Mouse (Mus musculus): ENCODE measurements around the gene Col6a1. TPM values are rescaled to one million over a fixed set of nuclear protein-coding genes. Genes with fewer than 3 reads are reported as not detected.

Col6a1 gene
- polyA plus RNA-seq, 1 experiment: not detected

DNA sequence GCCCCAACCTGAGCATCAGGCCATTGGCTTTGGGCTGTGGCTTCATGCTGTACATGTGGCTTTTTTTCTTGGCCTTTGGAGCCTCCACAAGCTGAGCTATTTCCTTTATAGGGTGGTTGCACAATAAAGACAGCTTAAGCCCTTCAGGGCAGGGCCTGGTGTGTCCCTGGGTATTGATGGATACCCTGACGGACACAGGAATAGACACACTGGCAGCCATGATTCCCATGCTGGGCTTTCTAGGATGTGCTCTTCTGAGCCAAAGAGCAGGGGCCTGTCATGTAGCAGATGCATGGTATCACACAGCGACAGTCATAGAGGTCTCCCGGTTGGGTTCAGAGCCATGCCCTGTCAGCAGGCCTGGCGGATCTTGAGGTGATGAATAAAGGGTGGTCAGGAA is 898 bp upstream of the Col6a1 start:
- TF ChIP-seq FLI1 (IDR thresholded peaks at IDR 0.05; ENCODE audit: low read length) (no peak), GATA1 (IDR thresholded peaks at IDR 0.05; ENCODE audit: borderline replicate concordance, low read length) (no peak)
- Histone ChIP-seq H3K4me1 (peaks cover 11% of the 10 kb centered on the region; the same call in 1 of the 2 replicates), H3K4me3 (replicated peaks) (no peak overlapping the region), H3K27me3 (replicated peaks) (peaks cover 72% of the 10 kb centered on the region), H3K36me3 (replicated peaks; ENCODE audit: low read length) (no peaks in the 10 kb centered on the region), H3K9me3 (no peaks in the 10 kb centered on the region)

DNA sequence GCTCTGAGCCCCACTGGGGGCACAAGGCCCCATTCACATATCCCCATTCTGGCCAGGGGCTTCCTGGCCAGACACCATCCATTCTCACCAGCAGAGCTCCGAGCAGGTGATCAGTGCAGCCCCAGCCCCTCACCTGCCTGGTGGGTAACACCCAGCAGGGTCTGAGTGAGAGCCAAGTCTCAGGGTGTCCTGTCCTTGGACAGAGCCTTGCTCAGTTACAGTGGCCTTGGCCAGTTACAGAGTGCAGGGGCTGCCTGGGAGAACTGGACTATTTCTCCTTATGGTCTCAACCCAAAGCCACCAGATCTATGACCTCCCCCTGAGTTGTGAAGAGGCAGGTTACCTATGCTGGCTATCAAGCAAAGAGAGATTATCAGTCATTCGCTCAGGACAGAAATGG is 871 bp downstream of the Col6a1 start:
- Histone ChIP-seq H3K36me3 (replicated peaks; ENCODE audit: low read length) (no peaks in the 10 kb centered on the region), H3K4me3 (replicated peaks) (no peak overlapping the region), H3K4me1 (peaks cover 11% of the 10 kb centered on the region; the same call in 1 of the 2 replicates), H3K9me3 (no peaks in the 10 kb centered on the region), H3K27me3 (replicated peaks) (peaks cover 62% of the 10 kb centered on the region)
- TF ChIP-seq FLI1 (IDR thresholded peaks at IDR 0.05; ENCODE audit: low read length) (no peak), GATA1 (IDR thresholded peaks at IDR 0.05; ENCODE audit: borderline replicate concordance, low read length) (no peak)

DNA sequence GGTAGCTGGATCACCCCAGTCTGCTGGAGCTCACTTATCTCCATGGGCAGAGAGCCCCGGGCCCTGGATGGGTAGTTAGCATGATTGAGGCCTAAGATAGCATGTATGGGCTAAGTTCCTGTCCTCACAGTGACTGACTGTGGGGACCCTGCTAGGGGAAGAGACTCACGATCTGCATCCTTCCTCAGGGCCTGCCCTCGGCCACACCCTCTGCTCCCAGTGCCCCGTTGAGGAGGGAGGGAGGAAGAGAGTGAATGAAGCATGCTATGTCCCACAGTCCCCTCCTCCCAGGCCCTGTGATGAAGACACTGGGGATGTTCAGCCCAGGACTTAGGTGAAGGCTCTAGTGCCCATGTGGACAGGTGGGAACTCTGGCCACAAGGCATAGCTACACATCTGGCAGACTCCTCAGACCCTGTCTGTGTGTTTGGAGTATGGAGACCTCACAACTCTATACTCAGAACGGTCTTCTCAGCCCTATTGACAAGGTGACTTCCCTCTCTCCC is 1.7 kb downstream of the Col6a1 start:
- Histone ChIP-seq H3K4me3 (replicated peaks) (no peak overlapping the region), H3K9me3 (no peaks in the 10 kb centered on the region), H3K36me3 (replicated peaks; ENCODE audit: low read length) (no peaks in the 10 kb centered on the region), H3K4me1 (peaks cover 11% of the 10 kb centered on the region; the same call in 1 of the 2 replicates), H3K27me3 (replicated peaks) (peaks cover 64% of the 10 kb centered on the region)
- TF ChIP-seq FLI1 (IDR thresholded peaks at IDR 0.05; ENCODE audit: low read length) (no peak), GATA1 (IDR thresholded peaks at IDR 0.05; ENCODE audit: borderline replicate concordance, low read length) (no peak)

DNA sequence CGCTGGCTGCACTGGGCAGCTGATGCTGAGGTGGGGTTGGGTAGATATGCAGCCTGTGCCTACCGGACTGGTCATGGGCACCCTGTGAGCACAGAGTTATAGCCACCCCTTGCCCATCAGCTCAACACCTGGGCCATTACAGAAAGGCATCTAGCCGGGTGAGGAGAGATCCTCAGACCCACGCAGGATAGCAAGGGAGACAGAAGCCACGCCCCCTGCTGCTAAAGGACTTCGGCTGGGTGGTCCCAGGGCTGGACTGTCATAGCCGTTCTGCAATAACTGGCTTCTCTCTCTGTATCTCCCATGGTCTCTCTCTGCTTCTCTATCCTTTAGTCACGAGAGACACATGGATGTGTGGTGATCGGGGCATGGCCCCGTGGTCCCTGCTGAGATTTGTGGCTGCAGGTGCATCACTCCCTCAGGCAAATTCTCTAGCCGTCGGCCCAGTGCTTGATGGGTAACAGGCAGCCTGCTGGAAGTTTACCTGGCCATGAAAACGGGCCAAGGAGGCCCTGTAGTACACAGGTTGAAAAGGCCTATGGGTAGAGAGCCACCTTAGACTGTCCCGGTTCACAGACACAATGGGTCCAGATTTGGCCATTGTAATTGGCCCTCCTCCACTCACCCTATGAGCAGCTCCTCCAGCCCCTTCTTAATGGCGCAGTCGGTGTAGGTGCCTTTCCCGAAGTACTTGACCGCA is 3.1 kb downstream of the Col6a1 start:
- H3K4me3 ChIP-seq (replicated peaks): no peak overlapping the region
- no peaks in the 10 kb centered on the region for H3K36me3 ChIP-seq (replicated peaks; ENCODE audit: low read length)
- H3K9me3 ChIP-seq: no peaks in the 10 kb centered on the region
- H3K27me3 ChIP-seq (replicated peaks): peaks cover 61% of the 10 kb centered on the region
- TF ChIP-seq FLI1 (IDR thresholded peaks at IDR 0.05; ENCODE audit: low read length) (no peak), GATA1 (IDR thresholded peaks at IDR 0.05; ENCODE audit: borderline replicate concordance, low read length) (no peak)
- peaks cover 8% of the 10 kb centered on the region; the same call in 1 of the 2 replicates for H3K4me1 ChIP-seq

DNA sequence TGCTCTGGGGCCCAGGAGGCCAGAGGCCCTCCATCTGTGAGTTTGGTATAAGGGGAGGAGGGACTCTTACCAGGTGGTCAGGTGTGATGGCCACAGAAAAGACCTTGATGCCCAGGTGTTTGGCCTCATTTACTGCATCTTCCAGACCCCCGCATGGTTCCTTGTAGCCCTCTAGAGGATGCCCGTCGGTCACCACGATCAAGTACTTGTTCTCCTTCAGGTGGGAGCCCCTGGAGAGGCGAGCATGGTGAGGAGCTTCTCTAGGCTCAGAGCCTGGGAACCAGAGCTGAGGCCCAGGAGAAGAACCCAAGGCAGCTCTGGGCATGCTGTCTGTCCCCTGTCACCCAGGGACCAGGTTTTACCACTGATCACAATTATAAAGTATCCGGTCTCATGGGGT is 4.2 kb downstream of the Col6a1 start:
- Histone ChIP-seq H3K27me3 (replicated peaks) (peaks cover 52% of the 10 kb centered on the region), H3K4me1 (peaks cover 8% of the 10 kb centered on the region; the same call in 1 of the 2 replicates), H3K36me3 (replicated peaks; ENCODE audit: low read length) (no peaks in the 10 kb centered on the region), H3K4me3 (replicated peaks) (no peak overlapping the region), H3K9me3 (no peaks in the 10 kb centered on the region)
- no peak for TF ChIP-seq FLI1 (IDR thresholded peaks at IDR 0.05; ENCODE audit: low read length)
- TF ChIP-seq GATA1 (IDR thresholded peaks at IDR 0.05; ENCODE audit: borderline replicate concordance, low read length): no peak

DNA sequence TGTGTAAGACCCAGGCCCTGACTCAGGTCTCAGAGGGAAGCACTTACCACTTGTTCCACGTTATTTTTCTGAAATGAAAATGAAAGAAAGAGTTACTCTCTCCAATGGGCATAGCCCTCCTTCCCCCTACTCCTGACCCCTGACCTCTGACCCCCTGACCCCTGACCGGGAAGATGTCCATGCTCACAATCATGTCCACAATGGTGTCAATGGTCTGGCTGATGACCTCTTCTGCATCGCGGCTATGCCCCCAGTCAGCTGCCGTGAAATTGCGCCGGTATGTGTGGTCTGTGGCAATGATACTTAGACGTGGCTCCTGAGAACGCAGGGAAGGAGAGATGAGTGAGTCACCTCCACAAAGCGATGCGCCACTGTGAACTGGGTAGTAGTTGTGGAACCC is 4.8 kb downstream of the Col6a1 start:
- Histone ChIP-seq H3K4me1 (peaks cover 8% of the 10 kb centered on the region; the same call in 1 of the 2 replicates), H3K27me3 (replicated peaks) (peaks cover 51% of the 10 kb centered on the region), H3K9me3 (no peaks in the 10 kb centered on the region), H3K36me3 (replicated peaks; ENCODE audit: low read length) (no peaks in the 10 kb centered on the region), H3K4me3 (replicated peaks) (no peak overlapping the region)
- TF ChIP-seq FLI1 (IDR thresholded peaks at IDR 0.05; ENCODE audit: low read length) (no peak), GATA1 (IDR thresholded peaks at IDR 0.05; ENCODE audit: borderline replicate concordance, low read length) (no peak)

DNA sequence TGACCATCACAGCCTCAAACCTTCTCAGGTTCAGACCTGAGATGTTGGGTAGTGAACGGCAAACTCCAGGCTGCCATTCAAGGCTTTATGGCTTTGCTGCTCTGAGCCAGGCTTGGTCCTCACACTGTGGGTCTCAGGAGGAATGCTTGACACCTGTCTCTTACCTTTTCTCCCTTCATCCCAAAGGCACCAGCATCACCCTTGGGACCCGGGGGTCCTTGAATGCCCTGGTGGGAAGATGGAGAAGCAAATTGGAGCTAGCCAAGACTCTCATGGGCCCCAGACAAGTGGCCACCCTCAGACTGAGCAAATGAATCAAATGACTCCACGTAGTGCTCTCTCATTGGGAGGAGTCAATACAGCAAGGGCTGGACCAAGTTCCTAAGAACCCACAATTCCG is 8.3 kb downstream of the Col6a1 start:
- H3K4me3 ChIP-seq (replicated peaks): no peak overlapping the region
- H3K4me1 ChIP-seq: no peaks in the 10 kb centered on the region
- TF ChIP-seq FLI1 (IDR thresholded peaks at IDR 0.05; ENCODE audit: low read length): no peak
- no peak for TF ChIP-seq GATA1 (IDR thresholded peaks at IDR 0.05; ENCODE audit: borderline replicate concordance, low read length)
- H3K27me3 ChIP-seq (replicated peaks): peaks cover 44% of the 10 kb centered on the region
- H3K9me3 ChIP-seq: no peaks in the 10 kb centered on the region
- H3K36me3 ChIP-seq (replicated peaks; ENCODE audit: low read length): no peaks in the 10 kb centered on the region

DNA sequence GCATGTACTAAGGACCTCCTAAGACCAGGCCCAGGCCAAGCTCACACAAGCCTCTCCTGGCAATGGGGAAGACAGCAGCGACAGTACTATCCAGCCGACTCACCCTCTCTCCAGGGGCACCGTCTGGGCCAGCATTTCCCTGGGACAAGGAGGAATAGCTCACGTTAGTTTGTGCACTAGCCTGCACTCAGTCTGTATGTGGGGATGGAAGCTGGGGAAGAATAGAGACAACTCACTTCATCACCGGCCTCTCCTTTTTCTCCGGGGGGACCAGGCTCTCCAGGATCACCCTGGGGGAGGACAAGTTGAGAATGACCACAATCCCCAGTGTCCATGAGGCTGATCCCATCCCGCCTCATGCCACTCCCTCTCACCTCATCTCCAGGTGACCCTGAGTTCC is 8.9 kb downstream of the Col6a1 start:
- Histone ChIP-seq H3K27me3 (replicated peaks) (peaks cover 44% of the 10 kb centered on the region), H3K9me3 (no peaks in the 10 kb centered on the region), H3K4me1 (no peaks in the 10 kb centered on the region), H3K36me3 (replicated peaks; ENCODE audit: low read length) (no peaks in the 10 kb centered on the region), H3K4me3 (replicated peaks) (no peak overlapping the region)
- no peak for TF ChIP-seq GATA1 (IDR thresholded peaks at IDR 0.05; ENCODE audit: borderline replicate concordance, low read length)

DNA sequence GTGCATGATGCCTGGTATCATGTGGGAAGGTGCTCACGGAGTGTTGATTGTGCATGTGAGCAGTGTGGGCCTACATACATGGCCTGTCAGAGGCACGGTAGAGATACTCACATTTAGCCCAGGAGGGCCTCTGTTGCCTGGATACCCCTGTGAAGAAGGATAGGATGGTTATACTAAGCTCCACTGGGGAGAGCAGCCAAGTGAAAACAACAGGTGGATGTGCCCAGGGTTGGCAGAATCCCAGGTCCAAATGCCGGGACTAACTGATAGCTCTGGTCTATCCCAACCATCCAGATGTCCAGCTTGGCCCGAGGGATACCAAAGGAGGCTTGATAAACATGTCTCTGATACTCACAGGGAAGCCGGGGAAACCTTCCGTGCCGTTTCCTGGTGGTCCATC is 11.7 kb downstream of the Col6a1 start:
- Histone ChIP-seq H3K27me3 (replicated peaks) (peaks cover 39% of the 10 kb centered on the region), H3K4me1 (no peaks in the 10 kb centered on the region), H3K9me3 (0 out of 2 replicates have a peak, but pooled peaks cover 3% of the 10 kb centered on the region), H3K36me3 (replicated peaks; ENCODE audit: low read length) (no peaks in the 10 kb centered on the region), H3K4me3 (replicated peaks) (no peak overlapping the region)
- no peak for TF ChIP-seq GATA1 (IDR thresholded peaks at IDR 0.05; ENCODE audit: borderline replicate concordance, low read length)
- TF ChIP-seq FLI1 (IDR thresholded peaks at IDR 0.05; ENCODE audit: low read length): no peak

DNA sequence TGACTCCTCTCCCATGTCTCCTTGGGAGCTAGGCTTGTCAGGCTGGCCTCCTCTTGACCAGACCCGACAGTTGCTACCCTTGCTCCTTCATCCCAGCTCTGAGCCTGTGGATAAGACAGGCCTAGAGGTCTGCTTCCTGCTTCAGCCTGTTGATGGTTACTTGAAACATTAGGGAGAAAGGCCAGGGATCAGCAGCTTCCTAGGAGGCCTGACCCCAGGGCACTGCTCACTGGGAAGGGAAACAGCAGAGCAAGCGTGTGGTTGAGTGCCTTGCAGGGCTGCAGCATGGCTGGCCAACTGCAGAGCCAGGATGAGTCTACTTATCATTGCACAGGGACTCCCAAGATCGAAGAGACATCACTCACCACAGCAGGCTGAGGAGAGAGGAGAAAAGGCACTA is 13.5 kb downstream of the Col6a1 start:
- H3K4me3 ChIP-seq (replicated peaks): no peak overlapping the region
- H3K36me3 ChIP-seq (replicated peaks; ENCODE audit: low read length): no peaks in the 10 kb centered on the region
- peaks cover 34% of the 10 kb centered on the region for H3K27me3 ChIP-seq (replicated peaks)
- no peaks in the 10 kb centered on the region for H3K4me1 ChIP-seq
- TF ChIP-seq FLI1 (IDR thresholded peaks at IDR 0.05; ENCODE audit: low read length): no peak
- no peak for TF ChIP-seq GATA1 (IDR thresholded peaks at IDR 0.05; ENCODE audit: borderline replicate concordance, low read length)
- 0 out of 2 replicates have a peak, but pooled peaks cover 3% of the 10 kb centered on the region for H3K9me3 ChIP-seq
